Mouse (Mus musculus): ENCODE results near the gene Nfu1. TPM values are rescaled to one million over a fixed set of nuclear protein-coding genes. Genes with fewer than 3 reads are reported as not detected.

Nfu1 gene
- polyA plus RNA-seq, 2 experiments: 47.7 to 51.9 TPM

GRCm38 (mm10) chr6:87041431-87041830, 32.4 kb downstream of the Nfu1 start:
- H3K27ac ChIP-seq: no peak overlapping the region
- peaks cover 8 to 15% of the 10 kb centered on the region in 2 experiments for H3K4me1 ChIP-seq (replicated peaks; ENCODE audit: control insufficient read depth in 2 of 2, insufficient read depth in 2 of 2, low read length in 1 of 2)
- no peaks in the 10 kb centered on the region for H3K9me3 ChIP-seq (ENCODE audit: control insufficient read depth, low read length)
- no peaks in the 10 kb centered on the region for H3K27me3 ChIP-seq (ENCODE audit: control insufficient read depth, insufficient read depth, low read length)
- H3K4me2 ChIP-seq (ENCODE audit: low read depth): peak overlapping the region; percentile 94
- TF ChIP-seq EP300 (IDR thresholded peaks at IDR 0.05; ENCODE audit: low read depth) (no peak), CTCF (IDR thresholded peaks at IDR 0.05; ENCODE audit: low read depth) (no peak)
- H3K9ac ChIP-seq (replicated peaks): no peak overlapping the region
- 57% methylated on average over 7 of the region's 7 CpGs for WGBS (ENCODE audit: insufficient replicate concordance)
- no peaks in the 10 kb centered on the region for H3K36me3 ChIP-seq (replicated peaks; ENCODE audit: control insufficient read depth, insufficient read depth, low read depth)
- ATAC-seq (ENCODE audit: insufficient read depth) (no peak), DNase-seq (ENCODE audit: low read depth in 3 of 3, low spot score in 3 of 3) (no peak)
- H3K4me3 ChIP-seq (ENCODE audit: insufficient read depth in 1 of 2, low read depth in 2 of 2, low read length in 2 of 2): peak overlapping the region in 1 of 2 experiments; percentile 74; a peak in 2 of 4 replicates

- H3K27me3 ChIP-seq (ENCODE audit: control insufficient read depth, insufficient read depth, low read length): no peaks in the 10 kb centered on the region
- peak overlapping the region; percentile 93 for H3K27ac ChIP-seq
- DNase-seq (ENCODE audit: low read depth in 3 of 3, low spot score in 3 of 3) (peak in 1 of 3 experiments; percentile 50), ATAC-seq (ENCODE audit: insufficient read depth) (no peak)
- TF ChIP-seq EP300 (IDR thresholded peaks at IDR 0.05; ENCODE audit: low read depth) (no peak), CTCF (IDR thresholded peaks at IDR 0.05; ENCODE audit: low read depth) (no peak)
- under 1% methylated on average over 11 of the region's 11 CpGs for WGBS (ENCODE audit: insufficient replicate concordance)
- H3K36me3 ChIP-seq (replicated peaks; ENCODE audit: control insufficient read depth, insufficient read depth, low read depth): no peaks in the 10 kb centered on the region
- H3K4me3 ChIP-seq (ENCODE audit: insufficient read depth in 1 of 2, low read depth in 2 of 2, low read length in 2 of 2): peak overlapping the region; percentile 74 to 82
- peaks cover 8 to 15% of the 10 kb centered on the region in 2 experiments for H3K4me1 ChIP-seq (replicated peaks; ENCODE audit: control insufficient read depth in 2 of 2, insufficient read depth in 2 of 2, low read length in 1 of 2)
- H3K9ac ChIP-seq (replicated peaks): peak overlapping the region; percentile 83
- no peaks in the 10 kb centered on the region for H3K9me3 ChIP-seq (ENCODE audit: control insufficient read depth, low read length)
- peak overlapping the region; percentile 94 for H3K4me2 ChIP-seq (ENCODE audit: low read depth)
These were observed 32.9 kb downstream of the Nfu1 start for GRCm38 (mm10) chr6:87042004-87042336.

GRCm38 (mm10) chr6:87042337-87043130, 33.5 kb downstream of the Nfu1 start, which contains the start of gene Gfpt1:
Gfpt1 (plus strand) TSS chr6:87042846.
- Histone ChIP-seq H3K27me3 (ENCODE audit: control insufficient read depth, insufficient read depth, low read length) (no peaks in the 10 kb centered on the region), H3K4me3 (ENCODE audit: insufficient read depth in 1 of 2, low read depth in 2 of 2, low read length in 2 of 2) (peak within 1 kb of the TSS; percentile 74 to 82), H3K36me3 (replicated peaks; ENCODE audit: control insufficient read depth, insufficient read depth, low read depth) (no peaks in the 10 kb centered on the region), H3K9ac (replicated peaks) (peak within 1 kb of the TSS; percentile 83), H3K4me2 (ENCODE audit: low read depth) (peak within 1 kb of the TSS; percentile 94), H3K4me1 (replicated peaks; ENCODE audit: control insufficient read depth in 2 of 2, insufficient read depth in 2 of 2, low read length in 1 of 2) (peaks cover 8 to 15% of the 10 kb centered on the region in 2 experiments), H3K27ac (peak within 1 kb of the TSS; percentile 93), H3K9me3 (ENCODE audit: control insufficient read depth, low read length) (no peaks in the 10 kb centered on the region)
- WGBS (ENCODE audit: insufficient replicate concordance): under 1% methylated on average over 68 of the region's 68 CpGs
- peak; percentile 82 to 85 (median 85) for DNase-seq (ENCODE audit: low read depth in 3 of 3, low spot score in 3 of 3)
- peak; percentile 96 for ATAC-seq (ENCODE audit: insufficient read depth)
- TF ChIP-seq EP300 (IDR thresholded peaks at IDR 0.05; ENCODE audit: low read depth) (no peak), CTCF (IDR thresholded peaks at IDR 0.05; ENCODE audit: low read depth) (no peak)

- peak overlapping the region; percentile 5 for H3K27ac ChIP-seq
- H3K4me2 ChIP-seq (ENCODE audit: low read depth): peak overlapping the region; percentile 94
- 4% methylated on average over 9 of the region's 9 CpGs for WGBS (ENCODE audit: insufficient replicate concordance)
- DNase-seq (ENCODE audit: low read depth in 3 of 3, low spot score in 3 of 3) (no peak), ATAC-seq (ENCODE audit: insufficient read depth) (no peak)
- H3K36me3 ChIP-seq (replicated peaks; ENCODE audit: control insufficient read depth, insufficient read depth, low read depth): no peaks in the 10 kb centered on the region
- no peaks in the 10 kb centered on the region for H3K27me3 ChIP-seq (ENCODE audit: control insufficient read depth, insufficient read depth, low read length)
- H3K9ac ChIP-seq (replicated peaks): peak overlapping the region; percentile 81
- H3K4me3 ChIP-seq (ENCODE audit: insufficient read depth in 1 of 2, low read depth in 2 of 2, low read length in 2 of 2): peak overlapping the region; percentile 74
- TF ChIP-seq EP300 (IDR thresholded peaks at IDR 0.05; ENCODE audit: low read depth) (no peak), CTCF (IDR thresholded peaks at IDR 0.05; ENCODE audit: low read depth) (no peak)
- no peaks in the 10 kb centered on the region for H3K9me3 ChIP-seq (ENCODE audit: control insufficient read depth, low read length)
- peaks cover 8 to 15% of the 10 kb centered on the region in 2 experiments for H3K4me1 ChIP-seq (replicated peaks; ENCODE audit: control insufficient read depth in 2 of 2, insufficient read depth in 2 of 2, low read length in 1 of 2)
These were observed 34.1 kb downstream of the Nfu1 start for GRCm38 (mm10) chr6:87043131-87043516.

GRCm38 (mm10) chr6:87044895-87045294, 35.9 kb downstream of the Nfu1 start:
- no peaks in the 10 kb centered on the region for H3K36me3 ChIP-seq (replicated peaks; ENCODE audit: control insufficient read depth, insufficient read depth, low read depth)
- no peak overlapping the region for H3K4me3 ChIP-seq (ENCODE audit: insufficient read depth in 1 of 2, low read depth in 2 of 2, low read length in 2 of 2)
- no peak overlapping the region for H3K27ac ChIP-seq
- TF ChIP-seq CTCF (IDR thresholded peaks at IDR 0.05; ENCODE audit: low read depth) (no peak), EP300 (IDR thresholded peaks at IDR 0.05; ENCODE audit: low read depth) (no peak)
- no peak for DNase-seq (ENCODE audit: low read depth in 3 of 3, low spot score in 3 of 3)
- H3K9ac ChIP-seq (replicated peaks): no peak overlapping the region
- H3K27me3 ChIP-seq (ENCODE audit: control insufficient read depth, insufficient read depth, low read length): no peaks in the 10 kb centered on the region
- H3K9me3 ChIP-seq (ENCODE audit: control insufficient read depth, low read length): no peaks in the 10 kb centered on the region
- H3K4me2 ChIP-seq (ENCODE audit: low read depth): no peak overlapping the region
- no peak for ATAC-seq (ENCODE audit: insufficient read depth)
- WGBS (ENCODE audit: insufficient replicate concordance): 39% methylated on average over 2 of the region's 2 CpGs
- H3K4me1 ChIP-seq (replicated peaks; ENCODE audit: control insufficient read depth in 2 of 2, insufficient read depth in 2 of 2, low read length in 1 of 2): peaks cover 8 to 15% of the 10 kb centered on the region in 2 experiments

All from liver, embryonic 14.5 days (tissue).